Mouse (Mus musculus) hindbrain, postnatal 0 days (tissue): ENCODE results near the gene Lin7a. TPM values are rescaled to one million over a fixed set of nuclear protein-coding genes. Genes with fewer than 3 reads are reported as not detected.
A peak's percentile ranks its signal among the peaks of the same experiment; 100 is the strongest.

Experiments
- ATAC-seq: fragments of 200-750 bp; cut with Nextera tagmentation; 2 replicates; pipeline ENCODE4 v1.8.0; 2017; ENCODE audit warnings: mild to moderate bottlenecking, moderate TSS enrichment, moderate library complexity
- DNase-seq: peaks from one replicate; pipeline ENCODE4 v3.0.0-alpha.2; 2015; ENCODE audit warnings: low spot score
- H3K27ac ChIP-seq: fragments of 300-500 bp; sonication (generic); 2 replicates; pipeline ENCODE4 v1.5.1; 2014; ENCODE audit warnings: mild to moderate bottlenecking
- H3K27me3 ChIP-seq: fragments of 300-500 bp; sonication (generic); 2 replicates; pipeline ENCODE4 v1.6.1; 2014; ENCODE audit warnings: low read length, mixed read lengths; ENCODE audit not compliant: insufficient read depth
- H3K36me3 ChIP-seq: fragments of 300-500 bp; sonication (generic); 2 replicates; pipeline ENCODE4 v1.6.1; 2014; ENCODE audit warnings: low read length, mixed read lengths; ENCODE audit not compliant: insufficient read depth
- H3K4me1 ChIP-seq: fragments of 300-500 bp; sonication (generic); 2 replicates; pipeline ENCODE4 v1.6.1; 2014; ENCODE audit warnings: antibody characterized with exemption, low read length, mixed read lengths; ENCODE audit not compliant: insufficient read depth
- H3K4me2 ChIP-seq: fragments of 300-500 bp; sonication (generic); 2 replicates; pipeline ENCODE4 v1.6.1; 2014; ENCODE audit warnings: low read depth, mild to moderate bottlenecking, low read length, moderate library complexity, mixed read lengths
- H3K4me3 ChIP-seq: fragments of 300-500 bp; sonication (generic); 2 replicates; pipeline ENCODE4 v1.5.1; 2014; ENCODE audit warnings: low read length
- H3K9ac ChIP-seq: fragments of 300-500 bp; sonication (generic); replicated peaks from 2 replicates; pipeline ENCODE4 v1.6.1; 2014; ENCODE audit warnings: mild to moderate bottlenecking, low read length, moderate library complexity, mixed read lengths
- H3K9me3 ChIP-seq: fragments of 300-500 bp; sonication (generic); 2 replicates; pipeline ENCODE4 v1.6.1; 2016; ENCODE audit warnings: low read length, mixed read lengths
- CTCF ChIP-seq: IDR thresholded peaks from 2 replicates; pipeline ENCODE4 v1.5.1; 2016; ENCODE audit warnings: antibody characterized with exemption, control low read depth, low read depth
- WGBS: fragments of 180-500 bp; shearing (Covaris S2); extraction: QIAGEN DNeasy Blood & Tissue Kit; methylation state at CpG from one replicate; pipeline ENCODE4 v1.1.7; 2014; 5-methylcytosine and 5-hydroxymethylcytosine counted together
- polyA plus RNA-seq: library from polyadenylated mRNA; unstranded; fragments of >200 nt; fragmentation: Nextera tagmentation; extraction: Ambion mirVana; gene quantifications from 2 replicates; pipeline ENCODE4 v1.2.1, GENCODE M21; 2015
- total RNA-seq: library from RNA; depleted of rRNA; stranded (reverse); fragments of >200 nt; gene quantifications from 2 replicates; pipeline ENCODE4 v1.2.3, GENCODE M21; 2014

The Lin7a gene
- total and polyA plus RNA-seq, 2 experiments from 2014 or later, result 26.0 to 27.8 TPM

DNA sequence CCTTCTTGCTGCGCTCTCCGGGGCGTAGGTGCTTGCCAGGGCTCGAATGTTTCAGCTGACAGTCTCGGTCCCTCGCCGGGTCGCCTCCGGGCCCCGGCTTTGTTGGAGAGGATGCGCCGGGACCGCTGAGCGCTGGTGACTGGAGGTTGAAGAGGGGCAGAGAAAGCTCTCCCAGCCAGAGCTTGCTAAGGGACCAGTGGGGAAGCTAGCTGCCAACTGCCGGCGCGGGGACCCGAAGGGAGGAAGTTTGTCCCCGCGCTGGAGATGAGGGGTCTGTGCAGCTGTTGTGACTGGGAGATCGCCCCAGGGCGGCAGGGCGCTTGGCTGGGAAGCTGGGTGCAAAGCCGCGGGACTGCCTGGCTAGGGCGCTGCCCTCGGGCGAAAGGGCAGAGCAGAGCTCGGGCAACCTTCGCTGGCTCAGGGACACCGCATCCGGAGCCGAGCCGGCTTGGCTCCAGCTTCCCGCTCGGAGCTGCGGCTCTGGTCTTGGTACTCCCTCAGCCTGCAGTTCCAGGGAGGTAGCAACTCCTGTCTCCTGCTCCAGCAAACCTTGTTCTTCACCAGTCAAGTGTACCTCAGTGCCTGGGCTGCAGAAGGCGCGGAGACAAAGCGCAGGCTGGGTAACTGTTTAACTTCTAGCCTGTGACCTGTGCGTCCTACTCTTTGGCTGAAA lies 781 bp downstream of the Lin7a start:
- WGBS, result under 1% methylated on average over 41 of the region's 41 CpGs
- H3K27me3 ChIP-seq, result no peaks in the 10 kb centered on the region

DNA sequence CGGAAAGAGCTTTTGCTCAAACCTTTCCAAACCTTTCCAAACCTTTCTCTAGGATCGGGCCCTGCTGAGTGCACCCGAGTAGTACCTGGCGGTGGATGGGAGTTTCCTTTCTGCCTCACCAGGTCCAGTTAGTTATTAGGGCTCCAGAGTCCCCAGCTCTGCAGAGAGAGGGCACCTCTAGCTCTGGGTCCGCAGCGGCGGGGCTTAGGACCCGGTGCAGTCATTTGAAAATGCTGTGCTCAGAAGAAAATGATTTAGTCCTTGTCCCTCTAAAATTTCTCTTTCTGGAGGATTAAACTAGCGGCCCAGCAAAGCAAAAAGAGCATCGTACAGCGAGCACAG lies 1.3 kb downstream of the Lin7a start:
- peak overlapping the region; percentile 79 for H3K9ac ChIP-seq
- ATAC-seq, result peak; percentile 58
- no peak for DNase-seq

More for the DNA sequence above, 781 bp downstream of the Lin7a start:
- no peak for TF ChIP-seq CTCF
- DNase-seq (peak; percentile 51), ATAC-seq (peak; percentile 75)
- Histone ChIP-seq H3K4me2 (peak overlapping the region; percentile 89), H3K9ac (peak overlapping the region; percentile 79), H3K4me1 (no peaks in the 10 kb centered on the region), H3K27ac (peak overlapping the region; percentile 85), H3K4me3 (peak overlapping the region; percentile 83), H3K36me3 (no peaks in the 10 kb centered on the region), H3K9me3 (no peaks in the 10 kb centered on the region)

DNA sequence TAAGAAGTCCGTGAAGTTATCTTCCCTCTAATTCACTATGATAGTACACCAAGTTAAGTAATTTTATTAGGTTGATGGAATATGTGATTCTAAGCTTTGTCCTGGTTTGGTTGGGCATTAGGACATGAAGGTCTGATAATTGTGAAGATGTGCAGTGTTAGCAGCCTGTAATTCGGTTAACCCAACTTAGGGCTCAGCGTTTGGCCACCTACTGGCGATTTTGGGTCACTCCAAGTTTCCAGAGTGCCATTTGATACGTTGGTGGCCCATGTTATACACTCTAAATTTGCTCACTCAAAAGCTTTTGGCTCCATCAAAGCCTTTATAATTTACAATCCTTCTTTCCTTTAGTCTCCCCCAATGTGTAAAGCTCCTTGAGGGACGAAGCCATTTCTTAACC lies 2.4 kb downstream of the Lin7a start:
- DNase-seq, result peak; percentile 50

More for the DNA sequence above, 1.3 kb downstream of the Lin7a start:
- Histone ChIP-seq H3K27ac (peak overlapping the region; percentile 85), H3K4me3 (peak overlapping the region; percentile 83), H3K9me3 (no peaks in the 10 kb centered on the region), H3K36me3 (no peaks in the 10 kb centered on the region), H3K4me2 (peak overlapping the region; percentile 89), H3K4me1 (no peaks in the 10 kb centered on the region), H3K27me3 (no peaks in the 10 kb centered on the region)
- peak; percentile 28; the same call in 1 of the 2 replicates for TF ChIP-seq CTCF
- 3% methylated on average over 11 of the region's 11 CpGs for WGBS

DNA sequence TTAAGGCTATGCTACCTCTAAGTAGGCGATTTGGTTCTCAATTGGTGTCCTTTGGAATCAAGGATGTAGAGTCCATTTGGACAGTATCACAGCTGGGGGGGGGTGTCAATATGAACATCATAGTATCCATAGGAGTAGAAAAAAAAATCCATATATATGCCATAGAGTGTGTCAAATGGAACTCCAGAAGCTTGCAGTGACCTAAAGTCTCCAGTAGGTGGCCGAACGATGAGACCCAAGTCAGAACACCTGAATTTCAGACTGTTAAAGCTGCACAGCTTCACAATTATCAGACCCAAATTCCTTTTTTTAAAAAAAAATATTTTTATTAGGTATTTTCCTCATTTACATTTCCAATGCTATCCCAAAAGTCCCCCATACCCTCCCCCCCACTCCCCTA lies 3.3 kb downstream of the Lin7a start:
- DNase-seq, result peak; percentile 63
- Histone ChIP-seq H3K9ac (no peak overlapping the region), H3K4me3 (no peak overlapping the region), H3K4me2 (no peak overlapping the region), H3K4me1 (no peaks in the 10 kb centered on the region), H3K36me3 (no peaks in the 10 kb centered on the region), H3K9me3 (no peaks in the 10 kb centered on the region), H3K27ac (no peak overlapping the region), H3K27me3 (no peaks in the 10 kb centered on the region)
- ATAC-seq, result no peak
- 60% methylated on average over 3 of the region's 3 CpGs for WGBS
- TF ChIP-seq CTCF, result peak; percentile 61

More for the DNA sequence above, 2.4 kb downstream of the Lin7a start:
- no peaks in the 10 kb centered on the region for H3K27me3 ChIP-seq
- no peak overlapping the region for H3K27ac ChIP-seq
- no peaks in the 10 kb centered on the region for H3K9me3 ChIP-seq
- H3K9ac ChIP-seq, result no peak overlapping the region
- H3K4me2 ChIP-seq, result peak overlapping the region; percentile 89
- ATAC-seq, result no peak
- H3K4me3 ChIP-seq, result peak overlapping the region; percentile 83
- TF ChIP-seq CTCF, result peak; percentile 54
- no peaks in the 10 kb centered on the region for H3K36me3 ChIP-seq
- no peaks in the 10 kb centered on the region for H3K4me1 ChIP-seq
- 49% methylated on average over 6 of the region's 6 CpGs for WGBS

DNA sequence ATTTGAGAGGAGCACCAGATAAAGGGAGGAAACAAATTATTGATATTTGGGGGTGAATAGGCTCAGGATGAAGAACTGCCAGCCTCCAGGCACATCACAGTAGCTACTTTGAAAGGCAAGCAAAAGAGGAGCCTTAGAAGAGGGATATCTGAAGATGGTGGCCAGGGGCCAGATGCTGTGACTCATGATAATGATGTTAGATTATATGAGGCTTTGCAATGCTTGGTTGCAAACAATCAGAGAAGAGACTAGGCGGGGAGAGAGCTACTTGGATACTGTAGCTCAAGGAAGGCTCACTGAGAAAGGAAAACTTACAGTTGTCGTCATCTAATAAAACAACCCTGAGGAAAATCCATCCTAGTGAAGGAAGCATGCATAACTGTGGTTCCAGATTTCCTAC lies 5.2 kb downstream of the Lin7a start:
- Histone ChIP-seq H3K4me1 (no peaks in the 10 kb centered on the region), H3K9me3 (no peaks in the 10 kb centered on the region), H3K27ac (no peak overlapping the region), H3K9ac (no peak overlapping the region), H3K27me3 (no peaks in the 10 kb centered on the region), H3K4me3 (no peak overlapping the region), H3K36me3 (no peaks in the 10 kb centered on the region), H3K4me2 (no peak overlapping the region)
- ATAC-seq, result no peak
- TF ChIP-seq CTCF, result no peak
- 92% methylated on average over 2 of the region's 2 CpGs for WGBS
- no peak for DNase-seq

DNA sequence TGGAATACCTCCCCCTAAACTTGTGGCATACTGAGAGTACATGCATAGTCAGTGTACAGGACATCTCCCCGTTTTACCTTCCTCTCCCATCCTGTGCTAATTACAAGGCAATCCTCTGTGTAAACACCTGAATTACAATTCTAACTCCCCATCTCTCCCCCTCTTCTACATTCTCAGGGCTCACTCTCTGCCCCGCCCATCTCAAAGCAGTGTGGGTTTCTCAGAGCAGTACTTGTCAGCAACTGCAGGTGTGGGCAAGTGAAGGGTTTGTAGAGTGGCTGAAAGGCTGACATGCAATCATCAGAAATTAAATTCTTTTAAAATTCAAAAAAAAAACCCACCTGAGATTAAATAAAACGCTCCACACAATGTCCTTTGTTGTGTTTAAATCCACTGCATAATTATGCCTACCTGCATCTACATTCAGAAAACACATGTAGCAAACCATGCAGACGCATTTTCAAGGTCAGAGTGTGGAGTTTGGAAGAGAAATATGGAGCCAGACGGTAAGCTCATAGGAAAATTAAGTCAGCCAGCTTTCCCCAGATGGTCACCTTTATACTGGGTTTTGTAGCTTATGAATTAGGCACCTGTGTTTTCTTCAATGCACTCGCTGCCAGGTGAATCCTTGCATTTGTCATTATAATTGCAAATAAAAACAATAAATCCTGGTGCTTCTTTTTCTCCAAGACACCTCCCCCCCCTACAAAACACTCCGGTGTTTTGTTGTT lies 22.6 kb downstream of the Lin7a start:
- peak; percentile 41 for DNase-seq
- Histone ChIP-seq H3K27me3 (no peaks in the 10 kb centered on the region), H3K9ac (no peak overlapping the region), H3K4me3 (no peak overlapping the region), H3K9me3 (no peaks in the 10 kb centered on the region), H3K36me3 (no peaks in the 10 kb centered on the region), H3K27ac (no peak overlapping the region; the same call in 1 of the 2 replicates), H3K4me1 (no peaks in the 10 kb centered on the region), H3K4me2 (no peak overlapping the region)
- no peak for TF ChIP-seq CTCF
- 66% methylated on average over 7 of the region's 7 CpGs for WGBS
- ATAC-seq, result peak; percentile 69
